Mouse (Mus musculus) heart, embryonic 11.5 days (tissue): Measurements from ENCODE around the gene Mus81. TPM values are rescaled to one million over a fixed set of nuclear protein-coding genes. Genes with fewer than 3 reads are reported as not detected.
A peak's percentile ranks its signal among the peaks of the same experiment; 100 is the strongest.

Experiments used
- ATAC-seq: fragments of 200-750 bp; cut with Nextera tagmentation; replicated peaks from 2 replicates; pipeline ENCODE4 v1.8.0; 2017; ENCODE audit warnings: moderate library complexity; ENCODE audit not compliant: insufficient number of reproducible peaks, low FRiP score, low TSS enrichment
- H3K27ac ChIP-seq: fragments of 300-500 bp; sonication (generic); 2 replicates; pipeline ENCODE4 v1.5.1; 2014; ENCODE audit warnings: mild to moderate bottlenecking, low read depth, low read length
- H3K27me3 ChIP-seq: fragments of 300-500 bp; sonication (generic); 2 replicates; pipeline ENCODE4 v1.6.1; 2014; ENCODE audit warnings: mild to moderate bottlenecking, low read length, mixed read lengths; ENCODE audit not compliant: control insufficient read depth, insufficient read depth
- H3K36me3 ChIP-seq: fragments of 300-500 bp; sonication (generic); 2 replicates; pipeline ENCODE4 v1.6.1; 2014; ENCODE audit warnings: mild to moderate bottlenecking, low read length, moderate library complexity, mixed read lengths; ENCODE audit not compliant: control insufficient read depth, insufficient read depth
- H3K4me1 ChIP-seq: fragments of 300-500 bp; sonication (generic); 2 replicates; pipeline ENCODE4 v1.6.1; 2014; ENCODE audit warnings: low read length; ENCODE audit not compliant: control insufficient read depth, insufficient read depth
- H3K4me2 ChIP-seq: fragments of 300-500 bp; sonication (generic); 2 replicates; pipeline ENCODE4 v1.6.1; 2014; ENCODE audit warnings: mild to moderate bottlenecking, moderate library complexity
- H3K4me3 ChIP-seq: fragments of 300-500 bp; sonication (generic); 2 replicates; pipeline ENCODE4 v1.5.1; 2014; ENCODE audit warnings: low read depth, low read length
- H3K9ac ChIP-seq: fragments of 300-500 bp; sonication (generic); 2 replicates; pipeline ENCODE4 v1.6.1; 2014; ENCODE audit warnings: mild to moderate bottlenecking, low read depth, low read length, moderate library complexity
- H3K9me3 ChIP-seq: fragments of 300-500 bp; sonication (generic); replicated peaks from 2 replicates; pipeline ENCODE4 v1.6.1; 2016; ENCODE audit warnings: low read length; ENCODE audit not compliant: control insufficient read depth
- WGBS: fragments of 180-500 bp; shearing (Covaris S2); extraction: QIAGEN DNeasy Blood & Tissue Kit; methylation state at CpG from one replicate; pipeline ENCODE4 v1.1.7; 2014; ENCODE audit not compliant: insufficient replicate concordance; 5-methylcytosine and 5-hydroxymethylcytosine counted together
- polyA plus RNA-seq: library from polyadenylated mRNA; unstranded; fragments of >200 nt; fragmentation: Nextera tagmentation; extraction: Ambion mirVana; gene quantifications from 2 replicates; pipeline ENCODE4 v1.2.1, GENCODE M21; 2014

Gene Mus81
- polyA plus RNA-seq, 1 experiment from 2014 or later = 32.2 TPM

DNA sequence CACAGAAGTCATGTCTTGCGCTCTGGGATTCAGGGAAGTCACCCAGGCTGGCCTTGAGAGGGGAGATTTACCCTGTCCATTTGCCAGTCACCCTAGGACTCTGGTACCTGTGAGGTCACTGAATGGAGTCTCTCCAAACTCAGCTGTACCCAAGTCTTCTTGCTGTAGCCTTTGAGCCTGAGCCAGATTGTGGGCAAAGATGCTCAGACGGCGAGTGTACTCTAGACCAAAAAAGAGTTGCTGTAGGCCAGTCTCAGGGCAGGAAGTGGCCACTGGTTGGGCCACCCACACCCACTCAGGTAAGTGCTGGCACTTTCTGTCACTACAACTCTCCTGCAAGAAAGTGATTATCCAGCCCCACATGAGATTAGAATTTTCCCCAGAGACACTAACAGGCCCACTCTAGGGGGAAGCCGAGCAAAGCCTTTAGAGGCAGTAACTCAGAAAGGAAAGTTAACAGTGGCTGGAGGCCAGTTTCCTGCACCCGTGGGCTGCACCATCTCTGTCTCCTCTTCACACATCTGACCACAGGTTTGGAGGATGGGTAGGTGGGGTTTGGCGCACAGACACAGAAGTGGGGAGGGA, 21.2 kb downstream of the Mus81 start:
- Histone ChIP-seq H3K9ac (no peak overlapping the region), H3K4me1 (peaks cover 18% of the 10 kb centered on the region), H3K27me3 (no peaks in the 10 kb centered on the region), H3K36me3 (peaks cover 18% of the 10 kb centered on the region), H3K4me3 (no peak overlapping the region), H3K27ac (no peak overlapping the region), H3K4me2 (no peak overlapping the region), H3K9me3 (no peaks in the 10 kb centered on the region)
- WGBS = 89% methylated on average over 6 of the region's 6 CpGs
- ATAC-seq = no peak

DNA sequence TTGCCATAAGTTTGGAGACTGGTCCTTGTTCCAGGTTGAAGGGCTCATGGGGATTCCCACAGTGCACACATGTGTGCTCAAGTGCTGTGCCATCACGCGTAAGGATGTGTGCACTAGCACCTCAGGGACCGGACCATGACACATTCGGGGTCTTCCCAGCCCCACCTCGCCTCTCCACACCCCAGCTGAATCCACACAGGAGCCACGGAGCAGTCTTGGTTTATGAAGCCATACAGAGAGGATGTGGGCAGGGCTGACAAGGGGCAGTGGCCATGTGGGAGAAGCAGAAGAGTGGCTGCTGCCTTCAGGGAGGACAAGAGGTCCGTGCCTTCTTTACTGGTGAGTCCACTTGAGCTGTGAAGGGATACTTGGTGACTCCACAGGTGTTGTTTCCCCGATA, 23.2 kb downstream of the Mus81 start:
- ATAC-seq = no peak
- Histone ChIP-seq H3K9me3 (no peaks in the 10 kb centered on the region), H3K27ac (no peak overlapping the region), H3K4me1 (peaks cover 24% of the 10 kb centered on the region), H3K4me2 (no peak overlapping the region), H3K36me3 (peaks cover 18% of the 10 kb centered on the region), H3K27me3 (no peaks in the 10 kb centered on the region), H3K9ac (no peak overlapping the region), H3K4me3 (no peak overlapping the region)
- 93% methylated on average over 8 of the region's 8 CpGs for WGBS

GRCm38 (mm10) chr19:5463791-5464562, 24.2 kb downstream of the Mus81 start:
- Histone ChIP-seq H3K27ac (peak overlapping the region; percentile 22; the same call in 1 of the 2 replicates), H3K36me3 (peaks cover 18% of the 10 kb centered on the region), H3K27me3 (no peaks in the 10 kb centered on the region), H3K4me2 (peak overlapping the region; percentile 45), H3K9ac (peak overlapping the region; percentile 49; the same call in 1 of the 2 replicates), H3K9me3 (no peaks in the 10 kb centered on the region), H3K4me3 (peak overlapping the region; percentile 4; the same call in 1 of the 2 replicates), H3K4me1 (peaks cover 17% of the 10 kb centered on the region)
- WGBS = 49% methylated on average over 15 of the region's 15 CpGs
- ATAC-seq = no peak

DNA sequence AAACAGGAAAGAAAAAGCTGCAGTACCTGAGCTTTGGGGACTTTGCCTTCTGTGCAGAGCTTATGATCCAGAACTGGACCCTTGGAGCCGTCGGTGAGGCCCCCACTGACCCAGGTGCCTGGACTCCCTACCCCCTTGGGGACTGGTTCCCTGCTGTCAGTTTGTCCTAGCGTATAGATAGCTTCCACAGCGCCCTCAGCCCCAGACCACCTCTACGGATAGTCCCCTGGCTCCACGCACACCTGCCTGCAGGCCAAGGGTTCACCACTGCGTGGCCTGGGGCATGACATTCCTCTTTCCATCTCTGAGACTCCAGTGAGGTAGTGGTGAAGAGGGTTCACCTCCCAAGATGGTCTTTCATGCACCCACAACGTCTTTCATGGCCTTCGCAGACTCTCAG, 25.0 kb downstream of the Mus81 start:
- Histone ChIP-seq H3K9ac (no peak overlapping the region), H3K4me1 (peaks cover 14% of the 10 kb centered on the region), H3K4me3 (no peak overlapping the region), H3K9me3 (no peaks in the 10 kb centered on the region), H3K27me3 (no peaks in the 10 kb centered on the region), H3K27ac (no peak overlapping the region), H3K4me2 (no peak overlapping the region), H3K36me3 (peaks cover 18% of the 10 kb centered on the region)
- 82% methylated on average over 9 of the region's 9 CpGs for WGBS
- no peak for ATAC-seq

DNA sequence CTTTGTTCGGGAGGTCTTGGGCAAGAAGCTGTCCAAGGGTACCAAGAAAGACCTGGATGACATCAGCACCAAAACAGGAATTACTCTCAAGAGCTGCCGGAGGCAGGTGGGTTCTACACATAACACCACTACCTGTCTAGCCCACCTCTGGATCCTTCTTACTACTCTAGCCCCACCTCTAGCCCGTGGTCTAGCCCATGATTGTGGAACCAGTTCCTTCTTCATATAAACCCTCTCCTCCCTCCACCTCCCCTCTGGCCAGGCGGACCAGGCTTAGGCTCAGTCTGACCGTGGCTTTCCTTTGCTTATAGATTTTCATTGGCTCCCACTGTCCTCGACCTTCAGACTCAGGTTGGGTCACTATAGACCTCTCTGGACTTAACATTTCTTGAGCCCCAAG, 26.8 kb downstream of the Mus81 start:
- Histone ChIP-seq H3K4me2 (peak overlapping the region; percentile 96), H3K4me1 (peaks cover 20% of the 10 kb centered on the region), H3K27me3 (no peaks in the 10 kb centered on the region), H3K4me3 (peak overlapping the region; percentile 79; the same call in 1 of the 2 replicates), H3K9ac (peak overlapping the region; percentile 87; the same call in 1 of the 2 replicates), H3K27ac (no peak overlapping the region), H3K36me3 (peaks cover 14% of the 10 kb centered on the region), H3K9me3 (no peaks in the 10 kb centered on the region)
- WGBS = 84% methylated on average over 6 of the region's 6 CpGs
- ATAC-seq = no peak

DNA sequence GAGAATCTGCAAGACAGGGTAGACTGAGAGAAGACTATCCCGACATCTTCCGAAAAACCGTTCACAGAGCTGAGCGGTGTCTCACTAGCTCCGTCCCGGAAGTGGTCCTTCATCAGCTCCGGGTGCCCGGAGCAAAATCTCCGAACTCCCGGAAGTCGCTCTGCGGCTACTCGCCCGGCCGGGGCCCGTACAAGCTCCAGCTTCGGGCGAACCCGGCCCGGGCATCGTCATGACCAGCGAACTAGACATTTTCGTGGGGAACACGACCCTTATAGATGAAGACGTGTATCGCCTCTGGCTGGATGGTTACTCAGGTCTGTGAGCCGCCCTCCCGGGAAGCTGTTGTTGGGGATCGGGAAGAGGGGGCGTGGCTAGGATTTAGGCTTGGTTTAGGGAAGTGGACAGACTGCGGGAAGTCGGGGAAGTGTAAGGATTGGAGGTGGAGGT, 27.7 kb downstream of the Mus81 start, which contains the start of gene Fibp:
Gene Fibp (plus strand): TSS at position 151 of the 447 bp plus-strand sequence.
- H3K27me3 ChIP-seq = no peaks in the 10 kb centered on the region
- H3K9me3 ChIP-seq = no peaks in the 10 kb centered on the region
- H3K9ac ChIP-seq = peak within 1 kb of the TSS; percentile 87
- H3K4me1 ChIP-seq = peaks cover 27% of the 10 kb centered on the region
- peaks cover 4% of the 10 kb centered on the region for H3K36me3 ChIP-seq
- H3K4me3 ChIP-seq = peak within 1 kb of the TSS; percentile 79
- ATAC-seq = peak; percentile 53; the same call in 1 of the 2 replicates
- WGBS = under 1% methylated on average over 32 of the region's 32 CpGs
- H3K4me2 ChIP-seq = peak within 1 kb of the TSS; percentile 96
- H3K27ac ChIP-seq = peak within 1 kb of the TSS; percentile 43

DNA sequence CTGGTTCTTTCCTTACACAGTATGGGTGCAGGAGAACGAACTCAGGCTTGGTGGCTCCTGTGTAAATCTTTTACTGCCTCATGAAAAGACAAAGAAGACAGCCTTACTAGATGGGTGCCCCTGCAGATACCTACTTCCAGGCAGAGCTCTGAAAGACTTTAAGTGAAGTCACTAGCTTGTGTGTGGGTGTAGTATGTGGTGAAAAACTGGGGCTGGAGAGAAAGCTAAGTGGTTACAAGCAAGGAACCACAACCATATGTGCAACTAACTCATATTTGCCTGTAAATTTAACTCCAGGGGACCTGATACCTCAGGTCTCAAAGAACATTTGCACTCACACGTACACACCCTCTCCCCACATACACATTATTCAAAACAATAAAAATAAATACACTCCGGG, 28.3 kb downstream of the Mus81 start:
- Histone ChIP-seq H3K4me2 (peak overlapping the region; percentile 96), H3K4me3 (peak overlapping the region; percentile 79), H3K36me3 (no peaks in the 10 kb centered on the region), H3K4me1 (peaks cover 32% of the 10 kb centered on the region), H3K27me3 (no peaks in the 10 kb centered on the region), H3K9me3 (no peaks in the 10 kb centered on the region), H3K9ac (peak overlapping the region; percentile 87), H3K27ac (peak overlapping the region; percentile 43)
- no peak for ATAC-seq
- WGBS = 25% methylated on average over 3 of the region's 3 CpGs

DNA sequence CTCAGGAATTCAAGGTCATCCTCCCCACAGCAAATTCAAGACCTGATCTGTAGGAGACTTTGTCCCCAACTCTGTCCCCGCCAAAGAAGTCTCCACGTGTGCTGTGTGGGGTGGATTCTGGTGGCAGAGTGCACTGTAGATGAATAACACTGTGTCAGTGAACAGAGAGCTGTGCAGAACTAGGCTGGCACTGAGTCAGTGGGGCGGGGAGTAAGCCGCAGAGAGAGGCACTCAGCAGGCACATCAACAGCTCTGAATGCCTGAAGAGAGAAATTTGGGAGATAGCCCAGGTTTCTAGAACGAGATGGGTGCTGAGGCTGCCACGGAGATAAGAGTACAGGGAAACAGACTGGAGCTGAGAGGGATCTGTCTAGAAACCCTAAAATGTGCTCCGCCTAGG, 29.2 kb downstream of the Mus81 start:
- H3K4me3 ChIP-seq = no peak overlapping the region

More for the DNA sequence above, 29.2 kb downstream of the Mus81 start:
- no peaks in the 10 kb centered on the region for H3K9me3 ChIP-seq
- WGBS = 54% methylated on average over 7 of the region's 7 CpGs
- no peak overlapping the region for H3K27ac ChIP-seq
- H3K4me1 ChIP-seq = peaks cover 28% of the 10 kb centered on the region
- H3K27me3 ChIP-seq = no peaks in the 10 kb centered on the region
- H3K36me3 ChIP-seq = no peaks in the 10 kb centered on the region
- no peak overlapping the region for H3K9ac ChIP-seq
- no peak overlapping the region for H3K4me2 ChIP-seq
- no peak for ATAC-seq
